Mouse (Mus musculus) midbrain, embryonic 10.5 days (tissue): ENCODE results near the gene Fes. TPM values are rescaled to one million over a fixed set of nuclear protein-coding genes. Genes with fewer than 3 reads are reported as not detected.
"Not testable (repeated sequence)": the region's sequence is repeated elsewhere in the genome, so short reads cannot be mapped to it uniquely, and the experiment has no call there.

ENCODE experiments used
- DNase-seq: peaks from one replicate; pipeline ENCODE4 v3.0.0-alpha.2; 2017; ENCODE audit warnings: low spot score
- H3K27ac ChIP-seq: fragments of 300-500 bp; sonication (generic); replicated peaks from 2 replicates; pipeline ENCODE4 v1.5.1; 2016; ENCODE audit warnings: mild to moderate bottlenecking
- H3K27me3 ChIP-seq: fragments of 300-500 bp; sonication (generic); 2 replicates; pipeline ENCODE4 v1.6.1; 2016; ENCODE audit warnings: low read depth, mild to moderate bottlenecking; ENCODE audit not compliant: poor library complexity, severe bottlenecking
- H3K36me3 ChIP-seq: fragments of 300-500 bp; sonication (generic); 2 replicates; pipeline ENCODE4 v1.6.1; 2016; ENCODE audit warnings: mild to moderate bottlenecking, moderate library complexity
- H3K4me1 ChIP-seq: fragments of 300-500 bp; sonication (generic); 2 replicates; pipeline ENCODE4 v1.6.1; 2016
- H3K4me3 ChIP-seq: fragments of 300-500 bp; sonication (generic); 2 replicates; pipeline ENCODE4 v1.5.1; 2016; ENCODE audit warnings: mild to moderate bottlenecking, moderate library complexity
- H3K9me3 ChIP-seq: fragments of 300-500 bp; sonication (generic); replicated peaks from 2 replicates; pipeline ENCODE4 v1.6.1; 2016; ENCODE audit warnings: mild to moderate bottlenecking
- WGBS: fragments of 180-500 bp; shearing (Covaris S2); methylation state at CpG from one replicate; pipeline ENCODE4 v1.1.7; 2016; 5-methylcytosine and 5-hydroxymethylcytosine counted together
- polyA plus RNA-seq: library from polyadenylated mRNA; unstranded; fragments of >200 nt; fragmentation: Nextera tagmentation; extraction: Ambion mirVana; gene quantifications from 2 replicates; pipeline ENCODE4 v1.2.1, GENCODE M21; 2016

Fes gene
- polyA plus RNA-seq, 1 experiment from 2014 or later: 9.1 TPM

GRCm38 (mm10) chr7:80401860-80402641 lies 14.3 kb upstream of the Fes start:
- Histone ChIP-seq H3K4me1 (peaks cover 33% of the 10 kb centered on the region), H3K36me3 (peaks cover 16% of the 10 kb centered on the region), H3K4me3 (peak overlapping the region; percentile 91), H3K9me3 (no peaks in the 10 kb centered on the region), H3K27me3 (peaks cover 40% of the 10 kb centered on the region), H3K27ac (peak overlapping the region; percentile 89)
- peak; percentile 63 for DNase-seq
- WGBS: 2% methylated on average over 91 of the region's 102 CpGs

GRCm38 (mm10) chr7:80401041-80401859 lies 13.5 kb upstream of the Fes start:
- peak overlapping the region; percentile 89 for H3K27ac ChIP-seq
- no peak for DNase-seq
- 24% methylated on average over 5 of the region's 5 CpGs for WGBS

GRCm38 (mm10) chr7:80400571-80400970 lies 12.8 kb upstream of the Fes start:
- Histone ChIP-seq H3K4me3 (no peak overlapping the region), H3K27me3 (peaks cover 33% of the 10 kb centered on the region), H3K9me3 (no peaks in the 10 kb centered on the region), H3K4me1 (peaks cover 33% of the 10 kb centered on the region), H3K27ac (no peak overlapping the region), H3K36me3 (peaks cover 29% of the 10 kb centered on the region)
- WGBS: 79% methylated on average over 6 of the region's 6 CpGs
- no peak for DNase-seq

More at GRCm38 (mm10) chr7:80401041-80401859, 13.5 kb upstream of the Fes start:
- no peaks in the 10 kb centered on the region for H3K9me3 ChIP-seq
- peaks cover 33% of the 10 kb centered on the region for H3K4me1 ChIP-seq
- peaks cover 24% of the 10 kb centered on the region for H3K36me3 ChIP-seq
- H3K4me3 ChIP-seq: peak overlapping the region; percentile 91
- peaks cover 40% of the 10 kb centered on the region for H3K27me3 ChIP-seq

GRCm38 (mm10) chr7:80400099-80400498 lies 12.4 kb upstream of the Fes start:
- WGBS: 60% methylated on average over 5 of the region's 5 CpGs
- H3K27me3 ChIP-seq: peaks cover 28% of the 10 kb centered on the region
- H3K36me3 ChIP-seq: peaks cover 34% of the 10 kb centered on the region
- H3K9me3 ChIP-seq: no peaks in the 10 kb centered on the region
- peak overlapping the region; percentile 38; the same call in 1 of the 2 replicates for H3K27ac ChIP-seq
- H3K4me1 ChIP-seq: peaks cover 33% of the 10 kb centered on the region
- no peak overlapping the region for H3K4me3 ChIP-seq
- no peak for DNase-seq

GRCm38 (mm10) chr7:80398654-80399444 lies 11.1 kb upstream of the Fes start:
- no peak overlapping the region for H3K4me3 ChIP-seq
- peaks cover 16% of the 10 kb centered on the region for H3K27me3 ChIP-seq
- peaks cover 33% of the 10 kb centered on the region for H3K4me1 ChIP-seq
- peaks cover 41% of the 10 kb centered on the region for H3K36me3 ChIP-seq
- no peaks in the 10 kb centered on the region for H3K9me3 ChIP-seq
- H3K27ac ChIP-seq: no peak overlapping the region
- DNase-seq: no peak
- WGBS: 72% methylated on average over 9 of the region's 9 CpGs

GRCm38 (mm10) chr7:80397986-80398385 lies 10.2 kb upstream of the Fes start:
- WGBS: 79% methylated on average over 9 of the region's 9 CpGs
- peaks cover 7% of the 10 kb centered on the region; the same call in 1 of the 2 replicates for H3K27me3 ChIP-seq

GRCm38 (mm10) chr7:80396427-80396826 lies 8.7 kb upstream of the Fes start:
- Histone ChIP-seq H3K4me1 (peaks cover 22% of the 10 kb centered on the region), H3K36me3 (peaks cover 65% of the 10 kb centered on the region)
- WGBS: 92% methylated on average over 4 of the region's 4 CpGs

More at GRCm38 (mm10) chr7:80397986-80398385, 10.2 kb upstream of the Fes start:
- no peak for DNase-seq
- Histone ChIP-seq H3K9me3 (no peaks in the 10 kb centered on the region), H3K4me3 (no peak overlapping the region), H3K36me3 (peaks cover 49% of the 10 kb centered on the region), H3K27ac (no peak overlapping the region), H3K4me1 (peaks cover 30% of the 10 kb centered on the region)

GRCm38 (mm10) chr7:80394600-80394999 lies 6.9 kb upstream of the Fes start:
- Histone ChIP-seq H3K4me3 (no peak overlapping the region), H3K27ac (no peak overlapping the region), H3K36me3 (peaks cover 82% of the 10 kb centered on the region), H3K9me3 (no peaks in the 10 kb centered on the region), H3K4me1 (peaks cover 4% of the 10 kb centered on the region; the same call in 1 of the 2 replicates), H3K27me3 (no peaks in the 10 kb centered on the region; the same call in 1 of the 2 replicates)
- DNase-seq: no peak
- WGBS: 89% methylated on average over 4 of the region's 4 CpGs

More at GRCm38 (mm10) chr7:80396427-80396826, 8.7 kb upstream of the Fes start:
- H3K27me3 ChIP-seq, DNase-seq, H3K9me3 ChIP-seq, H3K27ac ChIP-seq, H3K4me3 ChIP-seq: not testable (repeated sequence)

GRCm38 (mm10) chr7:80392119-80392518 lies 4.4 kb upstream of the Fes start:
- Histone ChIP-seq H3K9me3 (no peaks in the 10 kb centered on the region), H3K27me3 (peaks cover 25% of the 10 kb centered on the region), H3K36me3 (peaks cover 67% of the 10 kb centered on the region), H3K27ac (no peak overlapping the region), H3K4me3 (no peak overlapping the region), H3K4me1 (peaks cover 18% of the 10 kb centered on the region)
- DNase-seq: no peak
- 92% methylated on average over 15 of the region's 15 CpGs for WGBS

- DNase-seq: no peak
- H3K4me3 ChIP-seq: peak overlapping the region; percentile 52
- peak overlapping the region; percentile 83 for H3K27ac ChIP-seq
- peaks cover 35% of the 10 kb centered on the region for H3K4me1 ChIP-seq
- H3K9me3 ChIP-seq: no peaks in the 10 kb centered on the region
- H3K27me3 ChIP-seq: peaks cover 51% of the 10 kb centered on the region
- WGBS: 25% methylated on average over 17 of the region's 17 CpGs
- H3K36me3 ChIP-seq: peaks cover 24% of the 10 kb centered on the region
These were observed 613 bp downstream of the Fes start for GRCm38 (mm10) chr7:80387033-80387632.

- 29% methylated on average over 18 of the region's 18 CpGs for WGBS
- DNase-seq: peak; percentile 91
- peak overlapping the region; percentile 52 for H3K4me3 ChIP-seq
- peaks cover 58% of the 10 kb centered on the region for H3K27me3 ChIP-seq
- peaks cover 17% of the 10 kb centered on the region for H3K36me3 ChIP-seq
- peak overlapping the region; percentile 83 for H3K27ac ChIP-seq
- peaks cover 38% of the 10 kb centered on the region for H3K4me1 ChIP-seq
- no peaks in the 10 kb centered on the region for H3K9me3 ChIP-seq
These were observed 1.4 kb downstream of the Fes start for GRCm38 (mm10) chr7:80386235-80386930.
